Mouse (Mus musculus): Measurements from ENCODE around the gene Opcml.

GRCm38 (mm10) chr9:28264761-28265160 is 474.2 kb downstream of the Opcml start:
- TF ChIP-seq POLR2A (IDR thresholded peaks at IDR 0.05; ENCODE audit: borderline replicate concordance, insufficient read depth, low read length) = no peak
- no peak for TF ChIP-seq CTCF (IDR thresholded peaks at IDR 0.05; ENCODE audit: borderline replicate concordance, insufficient read depth, low read depth, low read length)

Data from cerebellum, adult 2 months (tissue).